In genomic region chr15:98980012-98980614, GRCm38 (mm10) we compare ENCODE assay signal across 15 mouse cellular contexts. TPM values are rescaled to one million over a fixed set of nuclear protein-coding genes. Genes with fewer than 3 reads are reported as not detected.
DNase-seq lines count a peak whose midpoint lies in the region; ATAC-seq and TF ChIP-seq lines count a peak whose summit lies in the region.
"Had no signal": no experiment of that assay in that cellular context is flagged by ENCODE, and none has a peak within 500 bp of the region (broad histone marks: within the 10 kb centered on the region; RNA-seq: fewer than 3 reads in every experiment).

No protein-coding gene starts in this region.

- peaks cover 55% of the 10 kb centered on the region for H3K4me1 ChIP-seq in hindbrain, embryonic 15.5 days (replicated peaks)
- H3K4me1 ChIP-seq in midbrain, embryonic 16.5 days (ENCODE audit: control insufficient read depth, insufficient read depth, low read length) = peaks cover 51% of the 10 kb centered on the region
- peaks cover 28% of the 10 kb centered on the region for H3K4me1 ChIP-seq in kidney, embryonic 15.5 days

- no peak for TF ChIP-seq CTCF in brain, embryonic 14.5 days (IDR thresholded peaks at IDR 0.05; ENCODE audit: borderline replicate concordance, extremely low read depth, insufficient read depth, insufficient read length)

- TF ChIP-seq POLR2A in brain, embryonic 14.5 days (IDR thresholded peaks at IDR 0.05; ENCODE audit: borderline replicate concordance, extremely low read depth, insufficient read depth, insufficient read length, poor library complexity, severe bottlenecking) = no peak

- WGBS in hindbrain, embryonic 15.5 days = 51% methylated on average over 7 of the region's 7 CpGs
- 24% methylated on average over 7 of the region's 7 CpGs for WGBS in midbrain, embryonic 16.5 days
- 41% methylated on average over 7 of the region's 7 CpGs for WGBS in kidney, embryonic 15.5 days

- peak overlapping the region; percentile 55 for H3K27ac ChIP-seq in hindbrain, embryonic 15.5 days (replicated peaks)
- peak overlapping the region; percentile 61 for H3K27ac ChIP-seq in midbrain, embryonic 16.5 days (ENCODE audit: low read length)
- H3K27ac ChIP-seq in kidney, embryonic 15.5 days = no peak overlapping the region
- H3K27ac ChIP-seq: left cerebral cortex, adult 2 months; liver, embryonic 14.5 days had no signal

- H3K4me3 ChIP-seq in hindbrain, embryonic 15.5 days = no peak overlapping the region
- no peak overlapping the region for H3K4me3 ChIP-seq in midbrain, embryonic 16.5 days (ENCODE audit: low read depth, low read length)
- H3K4me3 ChIP-seq in kidney, embryonic 15.5 days (replicated peaks) = no peak overlapping the region
- H3K4me3 ChIP-seq: left cerebral cortex, adult 2 months had no signal

- DNase-seq in cerebellum, postnatal 10 days = peak; percentile 51 to 53
- DNase-seq in cerebellum, postnatal 36 days = no peak
- peak; percentile 35 for DNase-seq in brain, embryonic 14.5 days (ENCODE audit: low read depth)
- DNase-seq in adrenal gland, postnatal 14 days = no peak

- no peak overlapping the region for H3K9ac ChIP-seq in hindbrain, embryonic 15.5 days
- no peak overlapping the region; the same call in 1 of the 2 replicates for H3K9ac ChIP-seq in midbrain, embryonic 16.5 days (ENCODE audit: low read depth, low read length)
- H3K9ac ChIP-seq in kidney, embryonic 15.5 days = no peak overlapping the region
- H3K9ac ChIP-seq: liver, embryonic 14.5 days had no signal

- no peaks in the 10 kb centered on the region for H3K27me3 ChIP-seq in hindbrain, embryonic 15.5 days
- H3K27me3 ChIP-seq in midbrain, embryonic 16.5 days (ENCODE audit: control insufficient read depth, insufficient read depth, low read depth, low read length) = no peaks in the 10 kb centered on the region
- no peaks in the 10 kb centered on the region for H3K27me3 ChIP-seq in kidney, embryonic 15.5 days

- no peaks in the 10 kb centered on the region for H3K9me3 ChIP-seq in hindbrain, embryonic 15.5 days
- no peaks in the 10 kb centered on the region for H3K9me3 ChIP-seq in midbrain, embryonic 16.5 days (replicated peaks; ENCODE audit: control insufficient read depth, low read length, poor library complexity, severe bottlenecking)
- no peaks in the 10 kb centered on the region for H3K9me3 ChIP-seq in kidney, embryonic 15.5 days (replicated peaks)

- no peaks in the 10 kb centered on the region for H3K36me3 ChIP-seq in hindbrain, embryonic 15.5 days
- H3K36me3 ChIP-seq in midbrain, embryonic 16.5 days (ENCODE audit: control insufficient read depth, insufficient read depth, low read length) = no peaks in the 10 kb centered on the region
- H3K36me3 ChIP-seq in kidney, embryonic 15.5 days = no peaks in the 10 kb centered on the region

- no peak for ATAC-seq in hindbrain, embryonic 15.5 days (ENCODE audit: low FRiP score, low read depth)
- ATAC-seq in midbrain, embryonic 16.5 days = no peak
- no peak for ATAC-seq in kidney, embryonic 15.5 days (replicated peaks; ENCODE audit: low FRiP score)
- no peak for ATAC-seq in inflammation-experienced regulatory T-cells, adult 6 months
- ATAC-seq: lung, postnatal 0 days had no signal

- H3K4me2 ChIP-seq in hindbrain, embryonic 15.5 days = no peak overlapping the region
- no peak overlapping the region for H3K4me2 ChIP-seq in midbrain, embryonic 16.5 days (ENCODE audit: low read length)
- no peak overlapping the region for H3K4me2 ChIP-seq in kidney, embryonic 15.5 days

RNA-seq across cellular contexts. Expression of gene Tuba1a, which starts 26.6 kb away (rescaled TPM):
- polyA plus RNA-seq in brain, embryonic 14.5 days (2012; rRNA removed) = 11,216 and 14,471 TPM in 2 replicates
- 14,750 and 15,534 TPM in 2 replicates for polyA plus RNA-seq in hindbrain, embryonic 15.5 days (2015; fragmentation: Nextera tagmentation; extraction: Ambion mirVana)
- 17,735 and 17,910 TPM in 2 replicates for polyA plus RNA-seq in midbrain, embryonic 16.5 days (2015; fragmentation: Nextera tagmentation; extraction: Ambion mirVana)
- 854 and 1,029 TPM in 2 replicates for polyA plus RNA-seq in kidney, embryonic 15.5 days (2015; fragmentation: Nextera tagmentation; extraction: Ambion mirVana)
- 124 and 185 TPM in 2 replicates for total RNA-seq in adrenal gland, postnatal 14 days (2021)
- polyA plus RNA-seq in inflammation-experienced regulatory T-cells, adult 6 months (2017; shearing (Covaris generic)) = 100 to 1,000 TPM; 206 to 351 (median 217) TPM

RNA-seq across cellular contexts. Expression of gene Gm49450, which starts 26.8 kb away (rescaled TPM):
- 136 and 183 TPM in 2 replicates for polyA plus RNA-seq in brain, embryonic 14.5 days (2012; rRNA removed)
- polyA plus RNA-seq in hindbrain, embryonic 15.5 days (2015; fragmentation: Nextera tagmentation; extraction: Ambion mirVana) = not detected in 2 replicates
- not detected in 2 replicates for polyA plus RNA-seq in midbrain, embryonic 16.5 days (2015; fragmentation: Nextera tagmentation; extraction: Ambion mirVana)
- not detected in 2 replicates for polyA plus RNA-seq in kidney, embryonic 15.5 days (2015; fragmentation: Nextera tagmentation; extraction: Ambion mirVana)
- total RNA-seq in adrenal gland, postnatal 14 days (2021) = not detected in 2 replicates
- not detected for polyA plus RNA-seq in inflammation-experienced regulatory T-cells, adult 6 months (2017; shearing (Covaris generic))
- total RNA-seq: layer of hippocampus, adult 18-20 months; left cerebral cortex, adult 2 months had no signal
- polyA plus RNA-seq: heart, embryonic 14.5 days; kidney, embryonic 16.5 days; limb, embryonic 11.5 days; lung, postnatal 0 days had no signal

RNA-seq across cellular contexts. Expression of gene Tuba1b, which starts 45.7 kb away (rescaled TPM):
- polyA plus RNA-seq in brain, embryonic 14.5 days (2012; rRNA removed) = 2,160 and 2,864 TPM in 2 replicates
- polyA plus RNA-seq in hindbrain, embryonic 15.5 days (2015; fragmentation: Nextera tagmentation; extraction: Ambion mirVana) = 1,411 and 1,419 TPM in 2 replicates
- 1,165 and 1,361 TPM in 2 replicates for polyA plus RNA-seq in midbrain, embryonic 16.5 days (2015; fragmentation: Nextera tagmentation; extraction: Ambion mirVana)
- polyA plus RNA-seq in kidney, embryonic 15.5 days (2015; fragmentation: Nextera tagmentation; extraction: Ambion mirVana) = 1,698 and 1,797 TPM in 2 replicates
- total RNA-seq in adrenal gland, postnatal 14 days (2021) = 337 and 342 TPM in 2 replicates
- polyA plus RNA-seq in inflammation-experienced regulatory T-cells, adult 6 months (2017; shearing (Covaris generic)) = 100 to 1,000 TPM; 459 to 882 (median 544) TPM

RNA-seq across cellular contexts. Expression of gene Tuba1c, which starts 49.6 kb away (rescaled TPM):
- polyA plus RNA-seq in brain, embryonic 14.5 days (2012; rRNA removed) = 62.6 and 100 TPM in 2 replicates
- 22.5 and 25.3 TPM in 2 replicates for polyA plus RNA-seq in hindbrain, embryonic 15.5 days (2015; fragmentation: Nextera tagmentation; extraction: Ambion mirVana)
- 11.6 and 12.5 TPM in 2 replicates for polyA plus RNA-seq in midbrain, embryonic 16.5 days (2015; fragmentation: Nextera tagmentation; extraction: Ambion mirVana)
- 180 and 185 TPM in 2 replicates for polyA plus RNA-seq in kidney, embryonic 15.5 days (2015; fragmentation: Nextera tagmentation; extraction: Ambion mirVana)
- 200 and 223 TPM in 2 replicates for total RNA-seq in adrenal gland, postnatal 14 days (2021)
- polyA plus RNA-seq in inflammation-experienced regulatory T-cells, adult 6 months (2017; shearing (Covaris generic)) = 100 to 1,000 TPM in 1 of 3 experiments, 10 to 100 TPM in 2; 70.4 to 203 (median 83.7) TPM

Comparison
In these comparisons a context has a peak if more than half of its experiments do, and no peak if none do; other contexts are left out.
1. DNase-seq: peak in cerebellum, postnatal 10 days (2 of 2) and brain, embryonic 14.5 days (single experiment); none in cerebellum, postnatal 36 days (0 of 2) and adrenal gland, postnatal 14 days (single experiment).
2. RNA of gene Tuba1a, which starts 26.6 kb away (polyA plus RNA-seq): 17,735 to 17,910 TPM in midbrain, embryonic 16.5 days, 14,750 to 15,534 TPM in hindbrain, embryonic 15.5 days and 11,216 to 14,471 TPM in brain, embryonic 14.5 days; 854 to 1,029 TPM in kidney, embryonic 15.5 days and 206 to 351 TPM in inflammation-experienced regulatory T-cells, adult 6 months; every median in the first group is over 10 times any median in the second.
3. RNA of gene Gm49450, which starts 26.8 kb away (polyA plus RNA-seq): 136 to 183 TPM in brain, embryonic 14.5 days; not detected in hindbrain, embryonic 15.5 days, not detected in midbrain, embryonic 16.5 days, not detected in kidney, embryonic 15.5 days and not detected in inflammation-experienced regulatory T-cells, adult 6 months; every median in the first group is over 10 times any median in the second.